Mouse (Mus musculus): Measurements from ENCODE around the gene Ppp2r5c.

The Ppp2r5c gene

DNA sequence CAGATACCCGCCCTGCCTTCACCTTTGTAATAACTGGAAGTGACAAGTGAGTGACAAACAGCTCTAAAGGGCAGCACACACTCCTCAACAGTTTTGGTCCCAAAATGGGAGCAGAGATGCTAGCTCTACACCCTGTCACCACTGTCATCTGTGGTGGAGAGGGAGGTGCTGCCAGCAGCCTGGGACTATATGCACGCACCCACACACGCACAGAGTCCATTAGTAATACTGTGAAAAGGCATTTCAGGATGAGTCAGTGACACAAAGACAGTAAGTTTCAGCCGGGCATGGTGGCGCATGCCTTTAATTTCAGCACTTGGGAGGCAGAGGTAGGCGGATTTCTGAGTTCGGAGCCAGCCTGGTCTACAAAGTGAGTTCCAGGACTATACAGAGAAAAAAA lies 111.3 kb downstream of the Ppp2r5c start:
- no peak for DNase-seq (ENCODE audit: low spot score)

DNA sequence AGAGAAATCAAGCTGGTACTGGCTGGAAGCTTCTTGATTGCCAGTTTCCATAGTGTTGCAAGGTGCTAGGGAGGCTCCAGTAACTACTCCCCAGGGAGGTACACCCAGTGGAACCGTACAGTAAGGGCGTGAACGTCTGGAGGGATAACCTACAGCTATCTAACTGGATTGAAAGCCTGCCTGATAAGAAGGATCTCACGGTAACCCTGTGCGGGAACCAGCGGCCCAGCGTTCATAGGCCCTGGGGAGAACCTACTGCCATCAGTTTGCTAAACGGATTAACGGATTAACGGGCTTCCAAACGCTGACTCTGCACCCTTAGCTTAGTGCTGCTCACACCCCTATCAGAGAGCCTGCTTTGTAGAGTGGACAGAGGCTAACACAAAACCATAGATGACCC lies 116.5 kb downstream of the Ppp2r5c start:
- no peak for DNase-seq (ENCODE audit: low spot score)

DNA sequence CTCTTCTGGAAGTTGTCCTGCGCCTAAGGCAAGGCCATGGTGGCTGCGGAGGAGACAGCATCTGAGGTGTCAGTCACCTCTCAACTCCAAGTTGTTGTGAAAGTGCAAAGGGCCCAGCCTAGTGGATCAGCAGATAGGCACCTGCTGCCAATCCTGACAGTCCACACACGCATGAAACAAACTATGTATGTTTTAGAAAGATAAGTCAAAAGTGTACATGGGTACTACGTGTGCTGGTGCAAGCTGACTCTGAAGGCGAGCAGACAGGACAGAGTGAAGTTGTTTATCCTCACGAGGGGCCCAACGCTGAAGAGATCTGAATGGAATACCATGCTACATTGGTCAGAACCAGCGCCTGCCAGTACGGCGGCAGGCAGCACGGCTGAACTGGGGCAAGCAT lies 117.9 kb downstream of the Ppp2r5c start:
- no peak for DNase-seq (ENCODE audit: low spot score)

DNA sequence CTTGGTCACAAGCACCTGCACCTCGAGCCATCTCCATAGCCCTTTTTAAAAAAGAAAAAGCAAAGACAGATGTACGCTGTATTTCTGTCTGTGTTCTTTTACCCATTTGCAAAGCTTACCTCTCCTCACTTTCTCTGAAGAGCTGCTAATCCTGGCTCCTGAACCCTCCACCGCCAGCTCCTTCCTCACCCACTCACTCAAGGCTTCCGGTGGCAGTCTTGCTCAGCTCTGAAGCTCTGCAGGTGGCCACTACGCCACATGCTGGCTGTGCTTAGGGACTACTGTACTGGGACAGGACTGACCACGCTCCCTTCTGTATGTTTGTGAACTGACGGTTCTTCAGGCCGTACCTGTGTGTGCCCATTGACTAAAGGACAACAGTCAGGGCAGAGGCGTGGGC lies 119.4 kb downstream of the Ppp2r5c start:
- DNase-seq (ENCODE audit: low spot score), result no peak

DNA sequence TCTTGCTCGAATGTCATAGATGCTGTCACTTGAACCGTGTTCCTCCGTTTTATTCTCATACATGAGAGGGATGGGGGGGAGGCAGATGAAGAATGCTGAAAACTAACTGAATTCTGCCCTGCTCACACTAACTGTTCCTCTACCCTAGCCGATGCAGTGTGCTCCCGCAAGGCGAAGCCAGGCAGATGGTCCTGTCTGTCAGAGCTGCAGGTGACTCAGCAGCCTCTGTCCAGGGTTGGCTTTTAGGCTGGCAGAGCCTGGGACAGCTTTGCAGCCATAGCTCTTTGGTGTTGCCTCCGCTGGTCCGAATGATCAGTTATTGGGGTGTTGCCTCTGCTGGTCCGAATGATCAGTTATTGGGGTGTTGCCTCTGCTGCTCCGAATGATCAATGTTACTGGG lies 124.1 kb downstream of the Ppp2r5c start:
- no peak for DNase-seq (ENCODE audit: low spot score)

DNA sequence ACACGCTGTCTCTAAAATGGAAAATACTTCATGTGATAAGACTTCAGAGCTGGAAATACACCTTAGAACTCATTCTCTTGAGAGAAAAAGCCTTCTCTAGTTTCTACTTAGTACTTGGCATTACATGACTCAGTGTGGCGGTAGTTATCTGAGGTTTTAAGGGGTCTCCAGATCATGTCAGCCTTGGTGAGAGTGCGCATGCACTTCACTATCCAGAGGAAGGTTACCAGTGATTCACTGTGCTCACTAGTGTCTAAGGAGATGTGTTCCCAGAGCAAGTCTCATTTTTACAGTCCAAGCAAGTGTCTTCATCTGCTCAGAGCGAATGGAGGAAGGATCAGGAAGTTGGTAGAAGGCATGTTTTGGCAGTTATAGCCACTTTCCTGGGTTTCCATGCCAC lies 125.4 kb downstream of the Ppp2r5c start:
- no peak for DNase-seq (ENCODE audit: low spot score)

DNA sequence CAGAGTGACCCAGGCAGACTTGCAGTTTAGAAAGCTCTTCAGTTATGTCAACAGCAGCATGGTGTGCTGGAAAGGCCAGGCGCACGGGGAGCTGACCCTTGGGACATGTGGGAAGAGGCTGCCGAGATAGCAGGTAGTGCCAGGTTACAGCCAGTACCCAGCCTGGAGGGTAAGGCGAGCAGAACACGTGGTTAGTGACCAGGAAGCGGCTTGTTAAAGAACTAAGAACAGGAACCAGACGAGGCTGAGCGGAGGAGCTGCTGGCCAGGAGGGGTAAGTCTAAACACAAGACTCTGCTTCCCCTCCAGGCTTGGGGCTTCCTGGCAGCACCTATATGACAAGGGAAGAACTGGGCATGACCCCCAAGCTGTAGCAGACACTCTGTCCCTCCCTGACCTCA lies 126.7 kb downstream of the Ppp2r5c start:
- no peak for DNase-seq (ENCODE audit: low spot score)

DNA sequence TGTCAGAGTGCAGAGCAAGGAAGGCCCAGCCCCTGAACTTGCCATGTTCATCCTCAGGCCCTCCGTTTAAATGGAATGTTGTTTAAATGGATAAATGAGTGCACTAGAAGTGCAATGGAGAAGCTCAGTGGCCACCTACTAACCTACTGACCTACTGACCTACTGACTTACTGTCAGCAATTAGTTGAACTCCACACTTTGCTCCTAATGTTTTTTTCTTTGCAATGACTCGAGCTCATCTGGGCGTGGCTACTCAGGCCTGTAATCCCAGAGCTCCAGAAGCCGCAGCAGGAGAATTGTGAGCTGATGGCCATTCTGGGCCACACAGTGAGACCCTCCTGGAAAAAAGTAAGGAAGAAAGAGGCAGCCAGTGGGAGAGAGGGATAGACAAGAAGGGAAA lies 129.0 kb downstream of the Ppp2r5c start:
- no peak for DNase-seq (ENCODE audit: low spot score)

DNA sequence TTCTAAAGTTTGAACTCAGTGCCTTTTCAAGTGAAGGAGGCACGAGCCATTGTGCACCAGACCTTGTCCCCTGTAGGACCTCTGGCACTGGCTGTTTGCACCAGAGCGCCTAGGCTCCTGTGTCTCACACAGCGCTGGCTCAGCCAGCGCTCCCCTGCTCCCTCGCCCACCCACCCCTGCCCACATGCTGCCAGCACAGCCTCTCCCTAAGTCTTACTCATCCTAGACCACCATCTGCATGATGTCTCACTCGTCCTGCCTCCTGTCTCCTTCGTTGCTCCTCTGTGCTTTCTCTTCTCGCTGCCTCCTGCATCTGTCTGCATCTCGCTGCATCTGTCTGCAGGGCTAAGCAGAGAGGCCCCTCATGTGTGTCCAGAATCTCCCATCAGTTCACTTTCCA lies 131.4 kb downstream of the Ppp2r5c start:
- no peak for DNase-seq (ENCODE audit: low spot score)

DNA sequence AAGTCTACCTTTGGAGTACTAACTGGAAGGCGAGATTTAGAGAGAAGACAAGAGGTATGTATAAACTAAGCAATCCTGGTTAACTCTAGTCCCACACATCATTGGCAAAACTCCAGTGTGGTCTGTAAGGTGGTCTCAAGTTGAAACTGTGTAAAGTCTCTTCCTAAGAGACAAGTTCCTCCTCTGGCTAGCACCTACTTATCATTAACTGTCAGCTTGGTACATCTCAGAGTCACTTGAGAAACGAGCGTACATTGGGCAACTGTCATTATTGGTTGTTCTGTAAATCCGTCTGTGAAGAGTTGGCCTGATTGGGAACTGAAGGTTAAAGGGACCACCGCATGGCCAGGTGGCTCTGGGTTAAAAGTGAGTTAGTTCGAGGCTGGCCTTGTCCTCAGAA lies 141.7 kb downstream of the Ppp2r5c start:
- DNase-seq (ENCODE audit: low spot score), result no peak

DNA sequence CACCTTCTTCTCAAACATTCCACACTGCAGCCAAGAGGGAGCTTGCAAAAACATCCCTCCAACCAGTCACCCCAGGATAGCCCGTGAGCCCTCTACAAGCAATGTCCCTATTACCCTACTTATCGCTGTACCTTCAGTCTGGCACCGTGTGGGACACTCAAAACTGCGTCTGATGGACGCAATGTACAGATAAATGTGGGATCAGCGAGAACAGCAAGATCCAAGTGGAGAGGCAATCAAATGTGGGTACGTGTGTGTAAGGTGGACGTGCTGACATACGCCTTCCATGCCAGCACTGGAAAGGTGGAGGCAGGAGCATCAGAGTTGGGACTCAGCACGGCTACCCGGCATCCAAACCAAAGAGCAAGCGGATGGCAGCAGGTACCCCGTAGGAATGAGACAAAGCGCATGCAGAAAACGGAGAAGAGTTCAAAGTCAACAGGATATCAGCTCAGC lies 143.9 kb downstream of the Ppp2r5c start:
- no peak for DNase-seq (ENCODE audit: low spot score)

DNA sequence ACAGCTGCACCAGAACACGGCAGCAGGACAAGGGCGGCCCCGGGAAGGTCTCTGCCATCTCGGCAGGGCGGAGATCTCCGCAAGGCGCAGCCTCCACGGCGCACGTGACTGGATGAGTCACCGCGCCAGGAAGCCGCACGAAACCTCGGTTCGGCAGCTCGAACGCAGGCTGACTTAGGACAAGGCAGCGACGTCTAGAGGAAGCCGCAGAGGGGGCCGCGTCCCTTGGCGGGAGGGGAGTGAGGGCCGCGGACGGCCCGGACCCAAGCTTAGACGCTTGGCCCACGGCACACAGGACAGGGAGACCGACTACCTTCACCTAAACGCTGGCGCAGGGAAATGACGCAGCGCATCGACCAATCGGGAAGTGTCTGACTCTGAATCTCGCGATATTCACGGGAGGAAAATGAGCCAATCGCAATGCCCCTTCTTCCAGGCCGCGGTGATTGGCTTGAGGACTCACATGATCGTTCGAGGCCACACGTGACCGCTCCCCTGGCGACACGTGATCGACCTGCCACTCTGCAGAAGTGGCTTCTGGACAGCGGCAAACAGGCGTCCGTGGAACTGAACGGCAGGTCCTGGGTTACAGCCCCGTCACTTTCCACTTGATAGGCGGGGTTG lies 144.5 kb downstream of the Ppp2r5c start:
- peak; percentile 99 for DNase-seq (ENCODE audit: low spot score)

DNA sequence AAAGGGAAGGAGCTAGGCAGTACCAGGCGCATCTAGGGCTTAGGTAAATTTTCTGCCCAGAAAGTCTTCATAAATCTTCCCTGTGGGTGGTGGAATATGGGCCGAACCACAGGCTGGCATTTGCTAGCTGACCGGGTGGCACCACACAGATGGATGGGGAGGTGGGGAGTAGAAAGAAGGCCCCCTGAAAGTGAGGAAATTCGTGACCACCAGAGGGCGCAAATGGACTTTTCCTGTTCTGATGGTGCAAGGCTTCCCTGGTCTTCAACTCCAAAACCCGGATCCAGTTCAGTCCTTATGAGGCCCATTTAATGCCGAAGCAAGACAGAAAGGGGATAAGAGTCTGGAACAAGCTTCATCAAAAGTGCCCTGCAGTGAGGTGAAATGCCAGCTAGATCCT lies 151.6 kb downstream of the Ppp2r5c start:
- DNase-seq (ENCODE audit: low spot score), result peak; percentile 74

DNA sequence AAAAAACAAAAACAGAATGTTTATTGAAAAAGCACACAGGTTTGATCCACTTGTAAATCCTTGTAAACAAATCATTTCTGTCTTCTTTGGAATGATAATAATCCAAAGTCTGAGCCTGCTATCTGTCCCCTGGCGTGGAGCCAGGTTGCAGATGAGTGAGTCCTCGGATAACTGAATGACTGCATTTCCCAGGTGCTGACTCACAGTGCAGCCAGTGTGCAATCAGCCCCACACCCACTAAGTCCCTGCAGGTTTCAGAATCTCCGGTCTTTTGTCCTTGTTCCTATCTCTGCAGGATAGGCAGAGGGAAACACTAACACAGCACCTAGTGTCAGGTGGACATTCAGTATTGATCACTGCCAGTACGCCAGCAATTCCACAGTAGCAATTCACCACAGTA lies 152.9 kb downstream of the Ppp2r5c start:
- no peak for DNase-seq (ENCODE audit: low spot score)

DNA sequence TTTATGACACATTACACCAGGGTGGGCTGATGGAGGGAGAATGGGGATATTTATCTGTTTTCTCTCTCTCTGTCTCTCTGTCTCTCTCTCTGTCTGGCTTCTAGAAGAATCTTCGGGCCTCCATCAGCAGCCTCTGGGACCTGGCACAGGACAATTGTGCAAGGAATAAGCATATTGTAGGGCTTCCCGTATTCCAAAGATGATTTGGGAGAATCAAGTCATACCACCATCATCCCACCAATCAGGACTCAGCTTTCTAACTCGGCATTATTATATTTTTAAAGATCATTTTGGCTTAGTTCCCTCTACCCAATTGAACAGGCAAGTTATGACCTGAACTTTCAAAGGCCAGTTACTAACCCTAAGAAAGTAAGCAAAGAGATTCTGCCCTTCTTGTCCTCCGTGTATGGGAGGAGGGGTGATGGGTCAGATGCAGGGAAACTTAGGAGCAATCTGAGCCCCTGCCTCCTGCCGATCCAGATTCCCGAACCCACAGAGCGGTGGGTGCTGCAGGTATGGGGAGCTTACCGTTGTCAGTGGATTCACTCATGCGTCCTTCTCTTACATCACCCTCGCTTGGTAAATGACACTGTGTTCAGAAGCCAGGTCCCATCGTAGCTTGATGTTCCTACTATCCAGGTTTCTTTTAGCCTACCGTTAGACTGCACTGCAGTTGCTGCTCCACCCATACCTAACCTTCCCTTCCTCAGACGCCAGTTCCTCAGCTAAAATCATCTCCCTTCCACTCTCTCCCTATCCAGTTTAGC lies 153.5 kb downstream of the Ppp2r5c start:
- no peak for DNase-seq (ENCODE audit: low spot score)

DNA sequence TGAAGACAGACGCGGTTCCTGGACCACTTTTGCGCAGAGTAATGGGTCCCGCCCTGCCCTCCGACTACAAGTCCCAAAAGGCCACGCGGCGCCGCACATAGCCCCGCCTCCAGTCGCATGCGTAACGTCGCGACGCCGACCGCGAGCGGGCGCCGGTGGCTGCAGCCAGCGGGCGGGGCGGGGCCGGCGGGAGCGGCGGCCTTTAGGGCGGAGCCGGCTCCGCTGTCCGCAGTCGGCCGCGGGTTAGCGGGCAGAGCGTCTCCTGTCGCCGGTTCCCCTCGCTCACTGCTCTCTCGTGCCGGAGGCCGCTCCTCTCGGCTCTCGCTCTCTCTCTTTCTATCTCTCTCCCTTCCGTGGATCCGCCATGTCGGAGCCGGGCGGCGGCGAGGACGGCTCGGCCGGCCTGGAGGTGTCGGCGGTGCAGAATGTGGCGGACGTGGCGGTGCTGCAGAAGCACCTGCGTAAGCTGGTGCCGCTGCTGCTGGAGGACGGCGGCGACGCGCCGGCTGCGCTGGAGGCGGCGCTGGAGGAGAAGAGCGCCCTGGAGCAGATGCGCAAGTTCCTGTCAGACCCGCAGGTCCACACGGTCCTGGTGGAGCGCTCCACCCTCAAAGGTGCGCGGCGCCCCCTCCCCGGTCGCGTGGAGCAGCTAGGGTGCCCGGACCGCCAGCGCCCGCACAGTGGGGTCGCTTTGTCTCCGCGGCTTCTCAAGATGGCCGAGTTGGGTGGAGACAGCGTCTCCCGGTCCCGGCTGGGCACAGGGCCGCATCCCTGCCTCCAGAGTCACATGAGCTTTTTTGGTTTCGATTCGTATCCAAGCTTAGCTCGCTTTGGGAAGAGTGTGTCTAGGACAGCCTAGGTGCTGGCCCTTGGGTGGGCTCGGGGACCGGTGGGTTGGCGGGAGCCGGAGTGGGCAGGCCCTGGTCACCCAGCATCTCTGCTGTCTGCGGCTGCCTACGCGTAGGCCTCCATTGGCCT lies 154.6 kb downstream of the Ppp2r5c start, which contains the start of gene Dync1h1:
TSS of gene Dync1h1 (plus strand) at position 212 of the 978 bp plus-strand sequence.
- peak; percentile 78 for DNase-seq (ENCODE audit: low spot score)

DNA sequence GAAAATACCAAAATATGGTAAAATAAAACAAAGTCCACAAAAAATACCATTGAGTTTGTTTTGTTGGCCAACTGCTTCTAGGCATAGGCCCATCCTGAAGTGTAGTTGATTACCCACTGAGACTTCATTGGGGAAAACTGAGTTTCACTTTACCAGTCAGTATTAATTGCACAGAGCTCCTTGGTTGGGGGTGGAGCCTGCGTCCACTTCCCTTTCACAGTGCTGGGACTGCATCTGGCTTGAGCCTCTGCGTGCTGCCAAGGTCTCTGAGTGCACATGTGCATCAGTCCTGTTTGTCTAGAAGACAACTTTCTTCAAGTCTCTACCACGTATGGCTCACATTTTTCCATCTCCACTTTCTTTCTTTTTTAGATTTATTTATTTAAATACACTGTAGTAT lies 159.2 kb downstream of the Ppp2r5c start:
- DNase-seq (ENCODE audit: low spot score), result no peak

DNA sequence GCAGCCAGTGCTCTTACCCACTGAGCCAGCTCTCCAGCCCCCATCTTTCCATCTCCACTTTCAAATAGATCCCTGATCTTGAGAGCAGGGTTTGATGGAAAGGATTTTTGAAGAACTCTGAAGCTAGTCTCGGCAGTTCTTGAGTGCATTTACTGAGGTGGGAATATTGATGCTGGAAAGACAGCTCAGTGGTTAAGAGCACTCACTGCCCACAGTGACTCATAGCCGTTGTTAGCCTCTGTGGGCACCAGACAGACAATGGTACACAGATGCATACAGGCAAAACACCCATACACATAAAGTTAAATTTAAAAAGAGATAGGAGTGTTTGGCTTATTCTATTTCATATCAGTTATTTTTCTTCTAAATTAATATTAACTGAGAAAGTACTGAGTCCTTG lies 159.8 kb downstream of the Ppp2r5c start:
- DNase-seq (ENCODE audit: low spot score), result no peak

DNA sequence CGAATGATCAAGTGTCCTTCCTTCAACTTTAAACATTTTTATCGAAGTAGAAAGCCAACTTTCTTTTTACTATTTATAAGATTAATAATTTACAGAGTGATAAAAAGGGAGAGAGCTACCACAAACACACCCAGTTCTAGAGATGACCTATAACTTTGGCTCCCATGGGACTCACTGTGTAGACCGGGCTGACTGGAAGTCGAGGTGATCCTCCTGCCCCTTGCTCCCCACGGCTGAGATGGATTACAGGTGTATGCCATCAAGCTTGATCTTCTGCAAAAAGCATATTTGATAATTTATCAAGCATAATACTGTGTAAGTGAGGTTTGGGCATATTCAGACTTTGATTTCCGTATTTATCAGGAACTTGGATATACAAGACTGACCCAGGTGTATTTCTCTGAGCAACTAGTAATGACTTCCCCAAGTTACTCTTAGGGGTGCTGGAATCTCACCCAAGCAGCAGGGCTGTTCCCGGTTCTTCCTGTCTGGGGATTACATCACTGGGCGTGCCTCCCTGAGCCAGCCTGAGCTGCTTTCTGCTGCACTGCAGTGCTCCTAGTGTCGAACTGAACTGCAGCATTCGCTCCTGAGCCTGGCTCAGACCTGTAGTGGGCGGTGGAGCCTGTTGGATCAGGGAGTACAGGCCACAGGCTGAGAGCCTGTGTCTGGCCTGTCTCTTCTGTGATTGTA lies 161.7 kb downstream of the Ppp2r5c start:
- DNase-seq (ENCODE audit: low spot score), result no peak

DNA sequence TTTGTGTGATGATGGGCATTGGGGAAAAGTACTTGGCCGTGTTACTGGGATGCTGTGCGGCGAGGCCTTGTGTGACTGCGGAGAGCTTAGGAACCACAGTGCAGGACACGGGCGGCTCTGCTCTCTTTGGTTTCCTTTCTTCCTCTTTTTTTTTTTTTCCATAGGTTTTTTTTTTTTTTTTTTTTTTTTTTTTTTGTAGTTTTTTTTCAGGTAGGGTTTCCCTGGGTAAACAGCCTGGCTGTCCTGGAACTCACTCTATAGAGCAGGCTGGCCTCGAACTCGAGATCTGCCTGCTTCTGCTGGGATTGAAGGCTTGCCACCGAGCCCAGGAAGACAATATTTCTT lies 162.2 kb downstream of the Ppp2r5c start:
- no peak for DNase-seq (ENCODE audit: low spot score)

DNA sequence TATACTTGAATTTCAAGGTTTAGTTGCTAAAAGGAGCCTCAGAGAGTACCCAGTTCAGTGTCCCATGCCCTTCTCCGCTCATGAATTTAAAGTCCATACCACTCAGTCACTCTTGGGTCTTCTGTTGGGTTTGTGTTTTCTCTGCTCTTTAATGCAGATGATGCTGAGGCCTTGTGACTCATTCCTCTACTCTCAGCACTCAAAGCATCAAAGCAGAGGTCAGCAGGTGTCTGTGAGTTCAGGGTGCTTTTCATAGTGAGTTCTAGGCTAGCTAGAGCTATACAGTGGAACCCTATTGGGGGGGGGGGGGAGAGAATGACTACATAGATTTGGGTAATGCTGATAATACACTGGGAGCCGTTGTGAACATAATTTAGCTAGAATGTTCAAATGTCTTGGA lies 163.8 kb downstream of the Ppp2r5c start:
- no peak for DNase-seq (ENCODE audit: low spot score)

DNA sequence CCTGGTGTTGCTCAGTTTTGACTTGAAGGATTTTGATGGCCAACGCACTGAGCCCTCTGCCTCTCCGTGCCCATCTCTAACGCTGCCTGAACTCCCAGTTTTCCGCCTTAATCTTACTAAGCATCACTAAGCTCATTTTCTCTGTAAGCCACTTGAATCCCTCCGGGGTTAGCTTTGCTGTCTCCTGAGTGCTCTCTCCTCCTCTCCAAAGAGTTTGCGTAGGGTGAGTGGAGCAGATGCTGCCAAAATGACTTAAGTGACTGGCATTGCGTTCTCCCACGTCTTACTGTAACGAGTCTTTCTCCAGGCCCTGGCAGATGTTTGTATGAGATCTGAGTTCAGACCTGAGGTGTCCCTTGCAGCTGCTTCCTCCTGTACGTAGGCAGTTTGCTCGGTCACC lies 183.1 kb downstream of the Ppp2r5c start:
- DNase-seq (ENCODE audit: low spot score), result no peak
